Mouse (Mus musculus): Measurements from ENCODE around the gene Pfdn6. TPM values are rescaled to one million over a fixed set of nuclear protein-coding genes. Genes with fewer than 3 reads are reported as not detected.
A peak's percentile ranks its signal among the peaks of the same experiment; 100 is the strongest.

The Pfdn6 gene
- polyA plus RNA-seq, 1 experiment from 2014 or later, result 133 TPM

GRCm38 (mm10) chr17:33940981-33941380 is 838 bp upstream of the Pfdn6 start:
- Histone ChIP-seq H3K36me3 (ENCODE audit: control insufficient read depth, insufficient read depth) (peaks cover 20% of the 10 kb centered on the region), H3K27ac (ENCODE audit: low read length) (no peak overlapping the region), H3K9me3 (replicated peaks; ENCODE audit: control insufficient read depth, low read length) (no peaks in the 10 kb centered on the region), H3K9ac (ENCODE audit: low read length) (peak overlapping the region; percentile 89), H3K27me3 (ENCODE audit: control insufficient read depth, insufficient read depth, low read length) (no peaks in the 10 kb centered on the region), H3K4me2 (ENCODE audit: low read depth, low read length) (peak overlapping the region; percentile 77), H3K4me3 (ENCODE audit: low read length) (peak overlapping the region; percentile 87), H3K4me1 (ENCODE audit: control insufficient read depth, insufficient read depth, low read length) (peaks cover 15% of the 10 kb centered on the region)
- 0 out of 2 replicates have a peak, but pooled peaks have one; percentile 12 for ATAC-seq (replicated peaks; ENCODE audit: extremely low read depth, insufficient read depth, low FRiP score)
- under 1% methylated on average over 26 of the region's 26 CpGs for WGBS

- no peak for ATAC-seq (replicated peaks; ENCODE audit: extremely low read depth, insufficient read depth, low FRiP score)
- Histone ChIP-seq H3K36me3 (ENCODE audit: control insufficient read depth, insufficient read depth) (peaks cover 20% of the 10 kb centered on the region), H3K4me1 (ENCODE audit: control insufficient read depth, insufficient read depth, low read length) (peaks cover 15% of the 10 kb centered on the region), H3K9ac (ENCODE audit: low read length) (no peak overlapping the region), H3K27ac (ENCODE audit: low read length) (no peak overlapping the region), H3K4me3 (ENCODE audit: low read length) (no peak overlapping the region), H3K9me3 (replicated peaks; ENCODE audit: control insufficient read depth, low read length) (no peaks in the 10 kb centered on the region), H3K27me3 (ENCODE audit: control insufficient read depth, insufficient read depth, low read length) (no peaks in the 10 kb centered on the region), H3K4me2 (ENCODE audit: low read depth, low read length) (no peak overlapping the region)
- WGBS, result 78% methylated on average over 11 of the region's 11 CpGs
These were observed 1.4 kb downstream of the Pfdn6 start for GRCm38 (mm10) chr17:33938783-33939182.

GRCm38 (mm10) chr17:33936993-33937392 is 3.1 kb downstream of the Pfdn6 start:
- Histone ChIP-seq H3K36me3 (ENCODE audit: control insufficient read depth, insufficient read depth) (peaks cover 23% of the 10 kb centered on the region), H3K27ac (ENCODE audit: low read length) (no peak overlapping the region), H3K4me3 (ENCODE audit: low read length) (no peak overlapping the region), H3K9me3 (replicated peaks; ENCODE audit: control insufficient read depth, low read length) (no peaks in the 10 kb centered on the region), H3K4me2 (ENCODE audit: low read depth, low read length) (no peak overlapping the region), H3K27me3 (ENCODE audit: control insufficient read depth, insufficient read depth, low read length) (no peaks in the 10 kb centered on the region), H3K4me1 (ENCODE audit: control insufficient read depth, insufficient read depth, low read length) (peaks cover 15% of the 10 kb centered on the region), H3K9ac (ENCODE audit: low read length) (no peak overlapping the region)
- 79% methylated on average over 15 of the region's 15 CpGs for WGBS
- ATAC-seq (replicated peaks; ENCODE audit: extremely low read depth, insufficient read depth, low FRiP score), result no peak

- Histone ChIP-seq H3K36me3 (ENCODE audit: control insufficient read depth, insufficient read depth) (peaks cover 23% of the 10 kb centered on the region), H3K4me3 (ENCODE audit: low read length) (no peak overlapping the region), H3K27me3 (ENCODE audit: control insufficient read depth, insufficient read depth, low read length) (no peaks in the 10 kb centered on the region), H3K9ac (ENCODE audit: low read length) (no peak overlapping the region), H3K4me2 (ENCODE audit: low read depth, low read length) (no peak overlapping the region), H3K27ac (ENCODE audit: low read length) (no peak overlapping the region), H3K9me3 (replicated peaks; ENCODE audit: control insufficient read depth, low read length) (no peaks in the 10 kb centered on the region), H3K4me1 (ENCODE audit: control insufficient read depth, insufficient read depth, low read length) (peaks cover 15% of the 10 kb centered on the region)
- no peak for ATAC-seq (replicated peaks; ENCODE audit: extremely low read depth, insufficient read depth, low FRiP score)
- WGBS, result 86% methylated on average over 21 of the region's 21 CpGs
These were observed 4.6 kb downstream of the Pfdn6 start for GRCm38 (mm10) chr17:33935422-33936055.

GRCm38 (mm10) chr17:33932970-33933369 is 7.2 kb downstream of the Pfdn6 start:
- Histone ChIP-seq H3K27me3 (ENCODE audit: control insufficient read depth, insufficient read depth, low read length) (no peaks in the 10 kb centered on the region), H3K9me3 (replicated peaks; ENCODE audit: control insufficient read depth, low read length) (no peaks in the 10 kb centered on the region), H3K27ac (ENCODE audit: low read length) (no peak overlapping the region), H3K4me3 (ENCODE audit: low read length) (no peak overlapping the region), H3K4me1 (ENCODE audit: control insufficient read depth, insufficient read depth, low read length) (peaks cover 16% of the 10 kb centered on the region), H3K4me2 (ENCODE audit: low read depth, low read length) (no peak overlapping the region), H3K36me3 (ENCODE audit: control insufficient read depth, insufficient read depth) (peaks cover 23% of the 10 kb centered on the region), H3K9ac (ENCODE audit: low read length) (no peak overlapping the region)
- 91% methylated on average over 15 of the region's 15 CpGs for WGBS
- no peak for ATAC-seq (replicated peaks; ENCODE audit: extremely low read depth, insufficient read depth, low FRiP score)

GRCm38 (mm10) chr17:33932448-33932847 is 7.7 kb downstream of the Pfdn6 start:
- ATAC-seq (replicated peaks; ENCODE audit: extremely low read depth, insufficient read depth, low FRiP score), result no peak
- Histone ChIP-seq H3K4me3 (ENCODE audit: low read length) (no peak overlapping the region), H3K36me3 (ENCODE audit: control insufficient read depth, insufficient read depth) (peaks cover 23% of the 10 kb centered on the region), H3K27ac (ENCODE audit: low read length) (no peak overlapping the region), H3K4me2 (ENCODE audit: low read depth, low read length) (no peak overlapping the region), H3K9me3 (replicated peaks; ENCODE audit: control insufficient read depth, low read length) (no peaks in the 10 kb centered on the region), H3K27me3 (ENCODE audit: control insufficient read depth, insufficient read depth, low read length) (no peaks in the 10 kb centered on the region), H3K4me1 (ENCODE audit: control insufficient read depth, insufficient read depth, low read length) (peaks cover 16% of the 10 kb centered on the region), H3K9ac (ENCODE audit: low read length) (no peak overlapping the region)
- WGBS, result 92% methylated on average over 14 of the region's 14 CpGs

- H3K9me3 ChIP-seq (replicated peaks; ENCODE audit: control insufficient read depth, low read length), result no peaks in the 10 kb centered on the region
- H3K27me3 ChIP-seq (ENCODE audit: control insufficient read depth, insufficient read depth, low read length), result no peaks in the 10 kb centered on the region
- no peak for ATAC-seq (replicated peaks; ENCODE audit: extremely low read depth, insufficient read depth, low FRiP score)
- H3K4me1 ChIP-seq (ENCODE audit: control insufficient read depth, insufficient read depth, low read length), result peaks cover 16% of the 10 kb centered on the region
- 91% methylated on average over 11 of the region's 11 CpGs for WGBS
- H3K27ac ChIP-seq (ENCODE audit: low read length), result no peak overlapping the region
- no peak overlapping the region for H3K9ac ChIP-seq (ENCODE audit: low read length)
- H3K36me3 ChIP-seq (ENCODE audit: control insufficient read depth, insufficient read depth), result peaks cover 23% of the 10 kb centered on the region
- H3K4me3 ChIP-seq (ENCODE audit: low read length), result no peak overlapping the region
- H3K4me2 ChIP-seq (ENCODE audit: low read depth, low read length), result no peak overlapping the region
These were observed 8.2 kb downstream of the Pfdn6 start for GRCm38 (mm10) chr17:33931947-33932346.

- no peak for ATAC-seq (replicated peaks; ENCODE audit: extremely low read depth, insufficient read depth, low FRiP score)
- no peaks in the 10 kb centered on the region for H3K9me3 ChIP-seq (replicated peaks; ENCODE audit: control insufficient read depth, low read length)
- WGBS, result 51% methylated on average over 18 of the region's 18 CpGs
- H3K27ac ChIP-seq (ENCODE audit: low read length), result no peak overlapping the region
- peaks cover 16% of the 10 kb centered on the region for H3K4me1 ChIP-seq (ENCODE audit: control insufficient read depth, insufficient read depth, low read length)
- peak overlapping the region; percentile 64 for H3K4me3 ChIP-seq (ENCODE audit: low read length)
- no peaks in the 10 kb centered on the region for H3K27me3 ChIP-seq (ENCODE audit: control insufficient read depth, insufficient read depth, low read length)
- peak overlapping the region; percentile 79 for H3K9ac ChIP-seq (ENCODE audit: low read length)
- H3K36me3 ChIP-seq (ENCODE audit: control insufficient read depth, insufficient read depth), result peaks cover 22% of the 10 kb centered on the region
- H3K4me2 ChIP-seq (ENCODE audit: low read depth, low read length), result peak overlapping the region; percentile 97
These were observed 8.8 kb downstream of the Pfdn6 start for GRCm38 (mm10) chr17:33931159-33931866.
